Mouse (Mus musculus) liver, embryonic 14.5 days (tissue): ENCODE data around the gene Tmem131l. TPM values are rescaled to one million over a fixed set of nuclear protein-coding genes. Genes with fewer than 3 reads are reported as not detected.

Experiments used
- ATAC-seq: fragments of 200-750 bp; cut with Nextera tagmentation; 2 replicates; pipeline ENCODE4 v1.8.0; 2017; ENCODE audit warnings: moderate number of reproducible peaks, mild to moderate bottlenecking, moderate library complexity; ENCODE audit not compliant: insufficient read depth
- DNase-seq, 3 experiments: peaks; one replicate each; pipeline ENCODE4 v3.0.0-alpha.2; 2012 to 2013; ENCODE audit warnings: low read depth in 3 of 3, low spot score in 3 of 3
- H3K27ac ChIP-seq: fragments of 300-500 bp; sonication (generic); 2 replicates; pipeline ENCODE4 v1.5.1; 2014; ENCODE audit warnings: moderate library complexity, mild to moderate bottlenecking, control low read depth, inconsistent platforms
- H3K27me3 ChIP-seq: fragments of 300-500 bp; sonication (generic); 2 replicates; pipeline ENCODE4 v1.6.1; 2014; ENCODE audit warnings: mild to moderate bottlenecking, low read length, moderate library complexity; ENCODE audit not compliant: control insufficient read depth, insufficient read depth
- H3K36me3 ChIP-seq: fragments of 300-500 bp; sonication (generic); replicated peaks from 2 replicates; pipeline ENCODE4 v1.6.1; 2014; ENCODE audit warnings: low read depth; ENCODE audit not compliant: control insufficient read depth, insufficient read depth
- H3K4me1 ChIP-seq, 2 experiments: fragments of 200-500 bp in 1 of 2; fragments of 300-500 bp in 1 of 2; sonication (generic) in 1 of 2; replicated peaks; 2 replicates each; pipeline ENCODE4 v1.6.1; 2012 to 2014; ENCODE audit warnings: antibody characterized with exemption in 1 of 2, inconsistent platforms in 1 of 2, low read length in 1 of 2; ENCODE audit not compliant: control insufficient read depth in 2 of 2, insufficient read depth in 2 of 2
- H3K4me2 ChIP-seq: fragments of 300-500 bp; sonication (generic); 2 replicates; pipeline ENCODE4 v1.6.1; 2014; ENCODE audit warnings: low read depth, mild to moderate bottlenecking, control low read depth, moderate library complexity
- H3K4me3 ChIP-seq, 2 experiments: fragments of 200-500 bp in 1 of 2; fragments of 300-500 bp in 1 of 2; sonication (generic) in 1 of 2; 2 replicates each; pipeline ENCODE4 v1.5.1; 2012 to 2014; ENCODE audit warnings: low read depth in 2 of 2, low read length in 2 of 2, mild to moderate bottlenecking in 2 of 2, control low read depth in 1 of 2, inconsistent platforms in 1 of 2, moderate library complexity in 1 of 2; ENCODE audit not compliant: insufficient read depth in 1 of 2
- H3K9ac ChIP-seq: fragments of 300-500 bp; sonication (generic); replicated peaks from 2 replicates; pipeline ENCODE4 v1.6.1; 2014; ENCODE audit warnings: mild to moderate bottlenecking, control low read depth, moderate library complexity
- H3K9me3 ChIP-seq: fragments of 300-500 bp; sonication (generic); 2 replicates; pipeline ENCODE4 v1.6.1; 2016; ENCODE audit warnings: low read length, mixed read lengths; ENCODE audit not compliant: control insufficient read depth
- CTCF ChIP-seq: IDR thresholded peaks from 2 replicates; pipeline ENCODE4 v1.5.1; 2016; ENCODE audit warnings: antibody characterized with exemption, low read depth, control low read depth
- EP300 ChIP-seq: IDR thresholded peaks from 2 replicates; pipeline ENCODE4 v1.6.1; 2016; ENCODE audit warnings: antibody characterized with exemption, low read depth
- WGBS: fragments of 180-500 bp; shearing (Covaris S2); extraction: QIAGEN DNeasy Blood & Tissue Kit; methylation state at CpG from one replicate; pipeline ENCODE4 v1.1.7; 2014; ENCODE audit not compliant: insufficient replicate concordance; 5-methylcytosine and 5-hydroxymethylcytosine counted together
- polyA plus RNA-seq, 2 experiments: library from polyadenylated mRNA; depleted of rRNA in 1 of 2; stranded (reverse) in 1 of 2; unstranded in 1 of 2; fragments of >200 nt; fragmentation: Nextera tagmentation in 1 of 2; extraction: Ambion mirVana in 1 of 2; gene quantifications; 2 replicates each; pipeline versions ENCODE4 v1.2.1 to v1.2.3; 2012 to 2014

Tmem131l gene
- polyA plus RNA-seq, 2 experiments: 18.9 to 24.5 TPM

DNA sequence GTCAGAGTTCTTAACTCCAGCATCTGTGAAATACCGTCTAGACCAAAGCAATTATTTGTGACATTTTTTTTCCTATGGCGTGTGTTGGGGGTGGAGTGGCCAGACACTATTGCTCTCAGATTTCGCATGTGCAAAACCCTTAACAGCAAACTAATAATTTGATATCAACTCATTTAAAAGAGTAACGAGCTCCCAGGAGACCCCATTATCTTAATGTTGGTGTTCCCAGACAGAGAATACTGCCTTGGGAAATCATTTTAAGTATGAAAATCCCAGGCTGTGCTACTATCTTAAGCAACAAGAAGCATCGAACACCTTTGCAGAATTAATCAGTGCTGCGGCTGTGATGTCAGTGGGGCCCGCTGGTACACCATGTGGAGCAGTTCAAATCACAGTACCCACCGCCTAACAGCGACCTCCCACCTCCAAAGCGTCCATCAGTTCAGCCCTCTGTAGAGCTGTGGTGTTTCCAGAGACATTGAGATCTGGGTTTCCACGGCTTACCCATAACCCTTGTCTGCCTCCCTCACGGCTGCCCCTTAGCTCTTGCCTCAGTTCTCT, 15.4 kb downstream of the Tmem131l start:
- H3K4me2 ChIP-seq: no peak overlapping the region
- ATAC-seq (no peak), DNase-seq (no peak)
- H3K4me3 ChIP-seq: no peak overlapping the region
- peaks cover 20% of the 10 kb centered on the region for H3K36me3 ChIP-seq
- H3K9me3 ChIP-seq: no peaks in the 10 kb centered on the region
- H3K9ac ChIP-seq: no peak overlapping the region
- no peak for TF ChIP-seq CTCF
- no peak for TF ChIP-seq EP300
- H3K27me3 ChIP-seq: no peaks in the 10 kb centered on the region
- H3K27ac ChIP-seq: no peak overlapping the region
- H3K4me1 ChIP-seq: peaks cover 13 to 22% of the 10 kb centered on the region in 2 experiments
- 87% methylated on average over 12 of the region's 12 CpGs for WGBS

DNA sequence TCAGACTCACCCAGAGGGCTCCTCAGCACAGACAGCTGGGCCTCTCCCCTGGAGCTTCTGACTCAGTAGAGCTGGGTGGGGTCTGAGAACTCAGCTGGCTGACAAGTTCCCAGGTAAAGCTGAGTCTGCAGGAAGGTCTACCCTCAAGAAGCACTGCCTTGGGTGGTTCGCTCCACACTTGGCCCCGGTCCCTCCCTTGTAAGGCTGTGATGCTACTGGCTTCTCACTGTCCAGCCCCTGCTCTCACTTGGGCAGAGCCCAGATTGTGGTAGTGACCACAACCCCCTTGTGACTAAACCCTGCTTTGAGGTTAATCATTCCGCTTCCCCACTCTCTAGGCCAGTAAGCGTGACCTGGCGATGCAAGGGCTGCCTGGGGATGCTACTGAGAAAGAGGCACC, 17.3 kb downstream of the Tmem131l start:
- no peak for TF ChIP-seq EP300
- TF ChIP-seq CTCF: no peak
- H3K4me2 ChIP-seq: no peak overlapping the region; the same call in 1 of the 2 replicates
- peak overlapping the region; percentile 33; the same call in 1 of the 2 replicates for H3K27ac ChIP-seq
- no peak overlapping the region for H3K4me3 ChIP-seq
- 73% methylated on average over 5 of the region's 5 CpGs for WGBS
- H3K9me3 ChIP-seq: no peaks in the 10 kb centered on the region
- DNase-seq (no peak), ATAC-seq (peak; percentile 57; the same call in 1 of the 2 replicates)
- peaks cover 14% of the 10 kb centered on the region for H3K36me3 ChIP-seq
- peaks cover 13 to 22% of the 10 kb centered on the region in 2 experiments for H3K4me1 ChIP-seq
- no peak overlapping the region; the same call in 1 of the 2 replicates for H3K9ac ChIP-seq
- H3K27me3 ChIP-seq: no peaks in the 10 kb centered on the region

DNA sequence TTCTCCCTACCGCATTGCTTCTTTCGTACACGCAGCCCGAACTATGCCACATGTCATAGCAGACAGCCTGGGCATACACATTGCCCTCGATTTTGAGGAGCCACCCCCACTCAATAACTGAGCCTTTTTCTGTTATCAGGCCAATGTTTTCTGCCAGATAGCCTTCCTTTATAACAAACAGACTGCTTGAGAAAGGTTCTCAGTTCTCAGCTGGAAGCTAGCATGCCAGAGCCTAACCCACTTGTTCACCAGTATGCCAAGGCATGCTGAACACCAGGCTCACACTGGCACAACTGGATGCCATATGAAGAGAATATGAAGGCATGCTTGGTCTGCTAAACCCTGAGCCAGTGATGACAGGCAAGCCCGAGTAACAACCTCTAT, 17.8 kb downstream of the Tmem131l start:
- Histone ChIP-seq H3K27me3 (no peaks in the 10 kb centered on the region), H3K9me3 (no peaks in the 10 kb centered on the region), H3K9ac (peak overlapping the region; percentile 40; the same call in 1 of the 2 replicates), H3K27ac (peak overlapping the region; percentile 33), H3K4me3 (no peak overlapping the region), H3K4me2 (peak overlapping the region; percentile 20), H3K36me3 (peaks cover 12% of the 10 kb centered on the region), H3K4me1 (peaks cover 13 to 22% of the 10 kb centered on the region in 2 experiments)
- peak; percentile 36; the same call in 1 of the 2 replicates for ATAC-seq
- WGBS: 58% methylated on average over 6 of the region's 6 CpGs
- TF ChIP-seq EP300 (no peak), CTCF (no peak)
- DNase-seq: no peak

DNA sequence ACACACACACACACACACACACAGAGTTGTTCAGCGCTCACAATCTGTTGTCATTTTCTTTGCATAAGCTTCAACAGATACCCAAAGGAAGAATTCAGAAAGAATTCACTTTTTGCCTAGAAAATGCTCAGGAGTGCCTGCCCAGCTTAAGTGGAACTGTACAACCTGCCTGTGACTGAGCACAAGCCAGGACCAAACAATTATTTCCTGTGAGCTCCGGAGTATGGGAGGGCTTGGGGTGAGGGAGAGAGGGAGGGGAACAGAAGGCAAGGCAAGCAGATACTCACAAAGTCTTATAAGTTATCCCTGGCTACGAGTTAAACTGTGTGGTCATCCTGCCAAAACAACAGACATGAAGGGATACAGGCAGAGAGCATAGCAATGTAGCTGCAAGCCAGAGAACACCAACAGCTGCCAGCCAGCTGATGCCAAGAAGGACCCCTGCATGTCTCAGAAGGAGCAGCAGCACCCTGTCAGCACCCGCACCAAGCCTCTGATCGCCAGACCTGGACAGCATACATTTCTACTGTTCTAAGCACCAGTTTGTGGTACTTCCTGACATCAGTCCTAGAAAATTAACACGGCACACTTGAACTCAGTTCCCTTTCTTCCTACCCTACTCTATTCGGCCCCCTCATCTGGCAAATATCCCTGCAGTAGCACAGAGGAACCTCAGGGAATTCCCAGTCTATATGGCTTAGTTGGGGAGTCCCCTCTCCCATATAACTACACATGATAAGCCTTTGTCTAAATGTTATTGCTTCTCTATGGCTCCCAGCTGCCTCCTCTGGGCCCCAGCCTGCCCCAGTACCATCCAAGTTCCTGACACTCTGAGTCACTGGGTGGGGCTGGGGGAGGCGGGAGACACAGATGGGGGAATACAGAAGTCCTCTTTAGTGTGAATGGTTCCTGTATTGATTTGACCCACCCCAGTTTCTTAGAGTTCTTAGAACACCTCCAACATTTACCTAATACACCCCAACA, 18.5 kb downstream of the Tmem131l start:
- Histone ChIP-seq H3K9ac (peak overlapping the region; percentile 40; the same call in 1 of the 2 replicates), H3K4me2 (peak overlapping the region; percentile 20), H3K27me3 (no peaks in the 10 kb centered on the region), H3K4me1 (peaks cover 13 to 22% of the 10 kb centered on the region in 2 experiments), H3K36me3 (peaks cover 8% of the 10 kb centered on the region), H3K27ac (peak overlapping the region; percentile 33), H3K4me3 (no peak overlapping the region), H3K9me3 (no peaks in the 10 kb centered on the region)
- ATAC-seq: peak; percentile 64; the same call in 1 of the 2 replicates
- WGBS: 64% methylated on average over 8 of the region's 8 CpGs
- no peak for DNase-seq
- TF ChIP-seq EP300 (no peak), CTCF (no peak)

DNA sequence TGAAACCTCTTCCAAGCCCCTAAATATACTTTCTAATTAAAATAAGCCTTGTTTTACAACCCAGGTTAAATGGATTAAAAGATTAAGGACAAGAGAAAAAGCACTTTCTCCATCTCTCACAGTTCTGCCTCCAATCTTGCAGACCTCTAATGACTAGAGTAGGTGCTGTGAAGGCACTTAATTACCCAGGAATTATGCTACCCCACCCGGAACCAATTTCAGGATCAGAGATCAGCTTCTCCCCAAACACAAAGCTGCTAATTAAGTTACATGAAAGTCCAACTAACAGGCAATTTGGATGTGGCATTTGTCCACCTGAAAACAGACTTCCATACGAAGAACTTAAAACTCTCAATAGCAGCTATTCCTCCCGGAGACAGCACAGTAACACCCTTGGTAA, 19.4 kb downstream of the Tmem131l start:
- TF ChIP-seq CTCF (no peak), EP300 (no peak)
- 85% methylated on average over 3 of the region's 3 CpGs for WGBS
- ATAC-seq (no peak), DNase-seq (no peak)
- Histone ChIP-seq H3K27ac (no peak overlapping the region), H3K27me3 (no peaks in the 10 kb centered on the region), H3K4me1 (peaks cover 13 to 22% of the 10 kb centered on the region in 2 experiments), H3K9me3 (no peaks in the 10 kb centered on the region), H3K4me2 (no peak overlapping the region), H3K4me3 (no peak overlapping the region), H3K36me3 (peaks cover 8% of the 10 kb centered on the region), H3K9ac (no peak overlapping the region)
